Mouse (Mus musculus) adrenal gland, adult 18-20 months (tissue): ENCODE measurements at regions not wholly inside any gene's neighbourhood (a gene's known extent, or its start where the extent isn't known, plus 50 kb on each side); places are given as distances from the start of the nearest gene placed in this dataset.
"Not testable (repeated sequence)": the region's sequence is repeated elsewhere in the genome, so short reads cannot be mapped to it uniquely, and the experiment has no call there.

Experiments used
- DNase-seq, 2 experiments: peaks; one replicate each; pipeline ENCODE4 v3.0.0; 2021 to 2022; ENCODE audit warnings: low spot score in 2 of 2

GRCm38 (mm10) chr4:64432097-64432496 lies 385.3 kb upstream of the Tnc start:
- DNase-seq: no peak

DNA sequence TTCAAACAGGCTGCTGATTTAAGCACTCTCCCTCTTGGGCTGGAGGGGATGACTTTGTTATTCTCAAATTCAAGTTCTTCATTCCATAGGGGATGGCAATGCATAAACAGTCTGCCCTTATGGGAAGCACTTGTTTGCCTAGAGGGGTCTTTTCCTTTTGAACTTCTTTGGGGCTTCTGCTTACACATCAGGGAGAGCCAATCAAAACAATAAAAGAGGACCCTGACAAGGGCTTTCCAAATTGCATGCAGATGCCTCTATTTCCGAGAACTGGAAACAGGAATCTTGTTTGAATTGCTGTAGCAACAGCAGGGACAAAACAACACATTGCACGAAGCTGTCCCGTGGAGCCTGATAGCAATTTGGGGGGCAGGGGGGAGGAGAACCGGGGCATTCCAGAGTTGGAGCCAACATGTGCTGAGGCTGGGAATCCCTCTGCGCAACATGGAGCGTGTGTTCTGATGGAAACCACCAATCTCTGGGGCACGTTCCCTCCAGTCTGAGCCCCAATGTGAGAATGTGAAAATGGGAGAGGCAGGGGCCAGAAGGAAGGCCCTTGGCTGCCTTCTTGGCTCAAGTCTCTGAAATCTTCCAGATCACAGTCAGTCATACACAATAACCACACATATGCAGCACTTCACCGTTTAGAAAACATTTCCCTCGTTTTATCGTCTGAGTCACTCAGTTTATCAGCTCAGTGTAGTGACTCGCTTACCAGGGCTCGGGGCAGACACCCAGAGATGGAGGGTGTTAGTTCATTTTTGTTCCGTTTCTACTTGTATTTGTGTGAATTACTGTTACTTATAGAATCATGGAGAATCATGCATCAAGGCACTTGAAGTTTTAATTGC lies 391.2 kb upstream of the Tnc start:
- no peak for DNase-seq

DNA sequence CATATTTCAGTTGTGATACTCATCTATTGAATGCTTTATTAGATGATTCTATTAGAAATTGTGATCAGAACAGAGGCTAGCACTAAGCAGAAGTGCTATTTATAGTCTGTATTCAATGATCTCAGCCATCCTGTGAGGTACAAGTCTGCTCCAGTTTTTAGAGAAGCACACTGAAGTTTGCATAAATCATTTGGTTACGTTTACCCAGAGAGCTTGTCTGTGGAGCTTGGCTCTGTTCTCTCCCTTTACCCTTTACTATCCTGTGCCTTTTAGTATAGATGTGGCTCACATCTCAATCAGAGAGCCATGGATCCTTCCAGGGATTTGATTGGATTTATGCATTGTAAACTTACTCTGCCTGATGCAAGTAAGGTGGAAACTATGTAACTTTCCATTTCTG lies 404.6 kb upstream of the Tnc start:
- no peak for DNase-seq

GRCm38 (mm10) chr4:64451946-64452345 lies 405.1 kb upstream of the Tnc start:
- no peak for DNase-seq

GRCm38 (mm10) chr4:64492260-64492962 lies 445.6 kb upstream of the Tnc start:
- DNase-seq: no peak

DNA sequence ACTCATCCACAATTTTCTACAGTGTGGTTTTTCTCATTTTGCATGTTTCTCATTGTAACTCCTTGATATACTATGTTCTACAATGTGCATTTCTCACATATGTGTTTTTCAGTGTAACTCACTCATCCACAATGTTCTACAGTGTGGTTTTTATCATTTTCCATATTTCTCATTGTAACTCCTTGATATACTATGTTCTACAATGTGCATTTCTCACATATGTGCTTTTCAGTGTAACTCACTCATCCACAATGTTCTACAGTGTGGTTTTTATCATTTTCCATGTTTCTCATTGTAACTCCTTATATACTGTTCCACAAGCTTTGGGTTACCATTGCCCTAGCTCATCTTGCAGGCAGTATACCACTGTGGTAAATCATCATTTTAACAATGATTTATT lies 450.9 kb upstream of the Tnc start:
- not testable (repeated sequence) for DNase-seq

GRCm38 (mm10) chr4:64500635-64501395 lies 454.0 kb upstream of the Tnc start:
- DNase-seq: no peak

DNA sequence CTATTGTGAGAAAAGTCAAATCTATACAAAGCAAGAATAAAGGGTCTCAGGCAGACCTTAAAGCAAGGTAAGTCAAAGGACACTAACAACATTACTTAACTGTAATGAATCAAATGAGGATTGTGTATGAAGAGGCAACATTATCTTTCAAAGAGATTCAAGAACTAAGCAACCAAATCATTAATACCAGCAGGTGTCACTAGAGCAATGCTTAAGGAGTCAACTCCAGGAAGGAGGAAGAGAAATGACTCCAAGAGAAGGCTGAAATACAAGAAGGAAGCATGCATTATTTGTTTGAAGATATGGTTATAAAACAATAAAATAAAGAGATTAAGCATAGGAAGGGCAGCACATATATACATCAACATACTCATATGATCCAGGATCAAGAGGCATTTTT lies 475.1 kb upstream of the Tnc start:
- no peak for DNase-seq

GRCm38 (mm10) chr4:64527724-64528332 lies 481.0 kb upstream of the Tnc start:
- DNase-seq: no peak

- DNase-seq: peak in 1 of 2 experiments; percentile 8
Observed at GRCm38 (mm10) chr4:64530585-64530984, 483.8 kb upstream of the Tnc start.

DNA sequence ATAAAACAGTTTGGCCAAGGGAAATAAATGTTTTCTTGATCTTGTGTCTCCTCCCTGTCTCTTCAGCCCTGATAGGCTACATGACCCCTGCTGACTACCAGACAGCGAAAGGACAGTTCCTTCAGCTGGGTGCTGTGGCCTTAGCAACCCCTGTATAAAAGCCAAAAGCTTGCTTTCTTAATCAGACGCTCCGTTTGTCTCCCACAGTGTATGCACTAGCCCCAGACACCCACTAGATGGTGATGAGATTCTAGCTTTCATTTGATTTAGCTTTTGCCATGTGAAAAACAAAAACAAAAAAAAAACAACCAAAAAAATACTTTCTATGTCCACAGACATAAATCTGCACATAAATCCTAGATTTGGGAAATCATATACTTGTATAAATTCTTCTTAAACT lies 486.2 kb upstream of the Tnc start:
- DNase-seq: no peak

GRCm38 (mm10) chr4:64535554-64536253 lies 488.9 kb upstream of the Tnc start:
- no peak for DNase-seq

- DNase-seq: no peak
Observed at GRCm38 (mm10) chr4:64538009-64538408, 491.2 kb upstream of the Tnc start.

GRCm38 (mm10) chr4:64544576-64545185 lies 497.9 kb upstream of the Tnc start:
- DNase-seq: no peak

DNA sequence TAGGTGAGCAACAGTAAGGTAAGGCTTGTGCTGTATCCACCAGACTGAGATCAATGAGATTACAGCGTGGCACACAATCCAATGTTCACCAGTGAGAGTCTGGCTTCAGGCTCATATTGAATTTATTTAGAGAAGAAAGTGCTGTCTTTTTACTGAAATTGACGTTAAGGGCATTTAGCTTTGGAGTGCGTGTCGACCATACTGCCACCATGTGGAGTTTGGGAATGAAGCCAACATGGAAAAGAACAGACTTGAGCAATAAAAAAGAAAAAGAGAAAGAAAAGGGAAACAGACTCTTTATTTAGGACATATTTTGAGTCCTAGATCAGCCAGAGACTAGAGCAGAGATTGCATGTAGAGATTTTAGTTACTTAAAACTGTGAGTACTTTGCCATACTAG lies 499.6 kb upstream of the Tnc start:
- DNase-seq: no peak

DNA sequence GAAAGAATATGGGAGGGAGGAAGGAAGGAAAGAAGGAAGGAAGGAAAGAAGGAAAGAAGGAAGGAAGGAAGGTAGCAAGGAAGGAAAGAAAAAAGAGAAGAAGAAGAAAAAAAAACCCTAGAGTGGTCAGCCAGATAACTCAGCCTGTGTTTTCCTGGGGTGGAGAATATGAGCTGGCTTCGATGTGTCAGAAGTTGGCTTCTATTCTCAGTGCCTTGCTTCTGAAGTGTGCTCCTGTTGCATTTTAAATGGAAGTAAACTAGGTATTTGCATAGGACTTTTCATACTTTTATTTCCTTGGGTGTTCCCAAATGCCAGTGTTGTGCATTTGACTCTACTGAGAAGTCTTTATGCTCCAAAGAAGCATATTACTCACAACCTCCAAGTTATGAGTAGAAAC lies 515.7 kb upstream of the Tnc start:
- no peak for DNase-seq

DNA sequence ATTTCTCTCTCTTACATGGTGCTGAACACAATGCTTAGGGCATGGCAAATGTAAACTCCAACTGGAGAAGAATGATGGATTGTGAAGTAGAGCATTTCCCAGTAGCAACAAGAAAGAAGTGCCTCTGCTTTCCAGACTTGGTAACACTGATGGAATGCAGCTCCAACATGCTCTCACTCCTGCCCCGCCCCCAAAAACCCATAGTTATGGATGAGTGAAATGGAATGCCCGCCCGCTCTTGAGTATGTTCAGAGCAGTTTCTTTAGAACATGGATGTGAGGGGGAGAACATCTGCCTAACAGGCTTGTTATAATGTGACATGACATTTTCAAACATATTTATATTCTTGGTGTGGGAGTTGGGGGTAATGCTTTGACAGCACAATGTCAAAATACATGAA lies 517.2 kb upstream of the Tnc start:
- no peak for DNase-seq

DNA sequence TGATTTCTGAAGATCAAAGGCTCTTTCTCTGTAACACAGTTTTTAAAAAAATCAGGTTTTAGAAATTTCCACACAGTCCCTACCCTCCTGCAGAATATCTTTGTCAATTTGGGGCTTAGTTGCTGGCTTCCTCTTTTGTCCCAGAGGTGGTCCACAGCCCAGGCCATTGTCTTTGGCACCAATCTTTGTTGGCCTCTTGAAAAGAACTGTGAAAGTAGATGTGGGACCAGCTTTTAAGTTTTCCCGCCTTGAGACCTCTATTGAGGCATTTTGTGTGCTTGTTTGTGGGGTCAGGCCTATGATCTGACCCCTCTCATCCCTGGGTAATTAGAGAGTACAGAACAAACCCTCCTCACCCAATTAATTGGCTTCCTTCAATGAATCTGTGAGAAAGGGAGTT lies 523.9 kb upstream of the Tnc start:
- DNase-seq: no peak

DNA sequence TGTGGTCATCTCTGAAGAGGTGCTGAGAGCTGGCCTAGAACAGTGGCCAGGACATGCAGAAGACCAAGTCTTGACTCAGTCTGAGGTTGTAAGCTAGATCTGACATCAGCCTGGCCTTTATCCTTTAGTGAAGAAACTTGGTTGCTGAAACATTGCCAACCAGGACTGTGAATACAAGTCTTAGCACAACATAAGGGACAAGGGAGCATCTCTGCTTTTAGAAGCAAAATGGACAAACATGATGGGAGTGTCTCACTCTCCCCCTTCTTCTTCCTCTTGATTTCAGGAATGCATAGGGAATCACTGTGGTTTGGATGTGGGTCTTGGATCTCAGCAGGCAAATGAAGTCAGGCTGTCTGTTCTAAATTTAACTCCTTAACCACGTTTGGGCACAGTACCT lies 529.1 kb upstream of the Tnc start:
- no peak for DNase-seq

DNA sequence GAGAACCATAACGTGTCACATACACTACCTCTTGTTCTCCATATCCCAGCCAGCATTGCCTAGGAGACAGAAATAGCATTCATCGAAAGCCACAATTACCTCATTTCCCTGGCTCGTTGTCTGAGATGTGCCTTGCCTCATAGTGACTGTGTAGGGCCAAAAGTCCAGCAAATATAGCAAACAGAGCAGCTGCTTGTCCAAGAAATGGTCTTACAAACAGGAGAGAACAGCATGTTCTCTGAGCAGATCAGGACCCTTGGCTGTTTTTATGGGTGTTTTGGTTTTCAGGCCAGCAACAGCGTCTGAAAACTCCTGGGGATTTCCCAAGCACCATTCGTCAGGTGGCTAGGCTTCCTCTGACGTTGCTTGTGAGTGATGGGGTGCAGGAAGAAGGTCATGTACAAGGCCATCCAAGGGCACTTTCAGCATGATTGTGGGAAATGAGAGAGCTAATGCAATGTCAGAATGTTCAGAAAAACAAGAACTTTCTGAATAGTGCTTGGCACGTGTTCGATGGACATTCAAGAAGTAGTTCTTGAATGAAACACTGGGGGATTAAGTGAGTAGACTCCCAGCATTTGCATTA lies 528.9 kb upstream of the Pappa start:
- DNase-seq: peak; percentile 3 to 23
